Mouse (Mus musculus) neural tube, embryonic 15.5 days (tissue): ENCODE measurements around the gene Vps9d1. TPM values are rescaled to one million over a fixed set of nuclear protein-coding genes. Genes with fewer than 3 reads are reported as not detected.
"Not testable (repeated sequence)": the region's sequence is repeated elsewhere in the genome, so short reads cannot be mapped to it uniquely, and the experiment has no call there.

Source experiments
- ATAC-seq: fragments of 200-750 bp; cut with Nextera tagmentation; 2 replicates; pipeline ENCODE4 v1.8.0; 2017; ENCODE audit warnings: mild to moderate bottlenecking, moderate TSS enrichment, moderate library complexity; ENCODE audit not compliant: low FRiP score
- H3K27ac ChIP-seq: fragments of 300-500 bp; sonication (generic); replicated peaks from 2 replicates; pipeline ENCODE4 v1.5.1; 2015; ENCODE audit warnings: mild to moderate bottlenecking, inconsistent platforms
- H3K27me3 ChIP-seq: fragments of 300-500 bp; sonication (generic); replicated peaks from 2 replicates; pipeline ENCODE4 v1.6.1; 2015; ENCODE audit warnings: inconsistent platforms
- H3K36me3 ChIP-seq: fragments of 300-500 bp; sonication (generic); 2 replicates; pipeline ENCODE4 v1.6.1; 2015; ENCODE audit warnings: inconsistent platforms
- H3K4me1 ChIP-seq: fragments of 300-500 bp; sonication (generic); 2 replicates; pipeline ENCODE4 v1.6.1; 2015; ENCODE audit warnings: inconsistent platforms
- H3K4me2 ChIP-seq: fragments of 300-500 bp; sonication (generic); 2 replicates; pipeline ENCODE4 v1.6.1; 2015; ENCODE audit warnings: inconsistent platforms, mild to moderate bottlenecking, moderate library complexity
- H3K4me3 ChIP-seq: fragments of 300-500 bp; sonication (generic); replicated peaks from 2 replicates; pipeline ENCODE4 v1.5.1; 2015; ENCODE audit warnings: mild to moderate bottlenecking, inconsistent platforms
- H3K9ac ChIP-seq: fragments of 300-500 bp; sonication (generic); replicated peaks from 2 replicates; pipeline ENCODE4 v1.6.1; 2015; ENCODE audit warnings: mild to moderate bottlenecking, inconsistent platforms
- H3K9me3 ChIP-seq: fragments of 300-500 bp; sonication (generic); replicated peaks from 2 replicates; pipeline ENCODE4 v1.6.1; 2016; ENCODE audit warnings: inconsistent platforms
- WGBS: fragments of 180-500 bp; shearing (Covaris S2); methylation state at CpG from one replicate; pipeline ENCODE4 v1.1.7; 2015; ENCODE audit warnings: mixed read lengths; 5-methylcytosine and 5-hydroxymethylcytosine counted together
- polyA plus RNA-seq: library from polyadenylated mRNA; unstranded; fragments of >200 nt; fragmentation: Nextera tagmentation; extraction: Ambion mirVana; gene quantifications from 2 replicates; pipeline ENCODE4 v1.2.1, GENCODE M21; 2015

The Vps9d1 gene
- polyA plus RNA-seq, 1 experiment from 2014 or later: 61.5 TPM

DNA sequence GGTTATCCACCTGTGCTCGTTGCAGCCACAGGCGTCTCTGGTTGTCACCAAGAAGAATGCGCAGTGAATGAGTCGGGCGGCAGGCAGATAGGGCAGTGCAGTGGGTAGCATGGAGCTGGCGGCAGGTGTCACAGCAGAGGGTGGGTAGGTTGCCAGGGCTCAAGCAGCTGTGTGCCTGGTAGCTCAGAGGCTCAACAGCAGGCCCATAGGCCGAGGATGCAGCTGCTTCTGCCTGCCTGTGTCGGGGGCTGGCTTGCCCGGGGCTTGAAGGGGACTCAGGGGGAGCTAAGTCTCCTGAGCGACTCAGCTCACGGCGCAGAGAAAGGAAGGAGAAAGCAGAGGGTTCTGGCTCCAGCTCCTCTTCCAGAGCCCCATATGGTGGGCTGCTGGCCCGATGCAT lies 20.8 kb downstream of the Vps9d1 start:
- no peak overlapping the region for H3K4me2 ChIP-seq
- no peak for ATAC-seq
- no peak overlapping the region for H3K9ac ChIP-seq
- no peak overlapping the region for H3K4me3 ChIP-seq
- H3K9me3 ChIP-seq: no peaks in the 10 kb centered on the region
- peaks cover 23% of the 10 kb centered on the region; the same call in 1 of the 2 replicates for H3K27me3 ChIP-seq
- peaks cover 30% of the 10 kb centered on the region for H3K4me1 ChIP-seq
- peaks cover 13% of the 10 kb centered on the region for H3K36me3 ChIP-seq
- 48% methylated on average over 13 of the region's 13 CpGs for WGBS
- no peak overlapping the region for H3K27ac ChIP-seq

GRCm38 (mm10) chr8:123232553-123232952 lies 21.6 kb downstream of the Vps9d1 start:
- Histone ChIP-seq H3K4me2 (no peak overlapping the region), H3K4me1 (peaks cover 30% of the 10 kb centered on the region), H3K27me3 (peaks cover 23% of the 10 kb centered on the region; the same call in 1 of the 2 replicates), H3K27ac (no peak overlapping the region), H3K9me3 (no peaks in the 10 kb centered on the region), H3K4me3 (no peak overlapping the region), H3K36me3 (peaks cover 20% of the 10 kb centered on the region), H3K9ac (no peak overlapping the region)
- WGBS: 19% methylated on average over 7 of the region's 7 CpGs
- no peak for ATAC-seq

DNA sequence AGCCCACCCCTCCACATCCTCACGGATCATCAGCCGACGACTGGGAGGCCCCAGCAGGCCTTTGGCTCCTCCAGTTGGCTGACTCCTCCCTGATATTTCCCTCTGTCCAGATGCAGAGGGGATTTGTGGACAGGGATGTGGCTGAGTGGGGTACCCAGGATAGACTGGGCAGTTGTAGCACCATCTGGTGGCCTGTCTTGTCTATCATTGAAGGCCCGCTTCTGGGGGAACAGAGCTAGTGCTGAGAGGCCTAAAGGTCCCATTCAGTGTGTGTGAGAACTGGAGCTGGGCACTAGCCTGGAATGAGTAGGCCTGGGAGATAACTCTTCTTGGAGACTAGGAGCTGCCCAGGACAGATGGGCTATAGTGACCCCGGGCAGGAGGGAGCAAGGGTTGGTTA lies 22.4 kb downstream of the Vps9d1 start:
- Histone ChIP-seq H3K4me2 (no peak overlapping the region), H3K9me3 (no peaks in the 10 kb centered on the region), H3K27me3 (peaks cover 22% of the 10 kb centered on the region; the same call in 1 of the 2 replicates), H3K4me3 (no peak overlapping the region), H3K27ac (no peak overlapping the region), H3K9ac (no peak overlapping the region), H3K36me3 (peaks cover 26% of the 10 kb centered on the region), H3K4me1 (peaks cover 30% of the 10 kb centered on the region)
- WGBS: 61% methylated on average over 5 of the region's 5 CpGs
- ATAC-seq: no peak

DNA sequence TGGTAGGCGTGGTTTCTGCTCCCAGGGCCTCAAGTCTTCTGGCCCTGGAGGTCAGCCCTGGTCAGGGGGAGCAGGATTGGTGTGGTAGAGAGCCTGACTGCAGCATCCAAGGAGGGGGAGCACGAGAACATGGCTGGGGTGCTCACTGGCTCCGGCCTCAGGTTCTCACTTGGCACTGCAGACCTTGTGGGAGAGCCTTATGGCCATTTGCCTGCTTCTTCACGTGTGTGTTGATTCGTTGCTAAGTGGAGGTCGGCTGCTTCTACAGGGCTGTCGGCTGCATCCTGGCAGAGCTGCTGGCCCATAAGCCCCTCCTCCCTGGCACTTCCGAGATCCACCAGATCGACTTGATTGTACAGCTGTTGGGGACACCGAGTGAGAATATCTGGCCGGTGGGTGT lies 23.8 kb downstream of the Vps9d1 start:
- WGBS: 92% methylated on average over 10 of the region's 11 CpGs
- Histone ChIP-seq H3K4me1 (peaks cover 25% of the 10 kb centered on the region), H3K36me3 (peaks cover 29% of the 10 kb centered on the region), H3K27me3 (peaks cover 17% of the 10 kb centered on the region; the same call in 1 of the 2 replicates)
- H3K9ac ChIP-seq, H3K9me3 ChIP-seq, H3K27ac ChIP-seq, ATAC-seq, H3K4me3 ChIP-seq, H3K4me2 ChIP-seq: not testable (repeated sequence)

DNA sequence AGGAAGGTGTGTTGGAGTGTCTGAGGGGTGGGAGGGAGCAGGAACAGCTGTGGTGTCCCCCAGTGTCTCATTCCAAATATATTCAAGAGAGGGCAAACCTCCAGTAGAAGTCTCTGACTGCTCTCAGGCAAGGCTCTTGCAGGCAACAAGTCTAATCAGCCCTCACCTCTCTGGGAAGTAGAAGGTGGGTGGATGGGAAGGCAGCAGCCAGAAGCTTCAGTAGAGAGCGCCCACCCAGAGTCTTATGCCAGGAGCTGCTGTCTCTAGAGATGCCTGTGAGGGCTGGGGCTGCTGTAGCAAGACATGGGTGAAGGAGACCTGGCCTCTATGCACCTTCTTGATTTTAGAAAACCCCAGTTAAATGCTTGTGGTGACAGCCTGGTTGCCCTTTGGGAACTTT lies 25.7 kb downstream of the Vps9d1 start:
- H3K27ac ChIP-seq: no peak overlapping the region
- H3K9me3 ChIP-seq: no peaks in the 10 kb centered on the region
- 88% methylated on average over 1 of the region's 1 CpGs for WGBS
- H3K27me3 ChIP-seq: 0 out of 2 replicates have a peak, but pooled peaks cover 4% of the 10 kb centered on the region
- H3K4me3 ChIP-seq: no peak overlapping the region
- no peak for ATAC-seq
- H3K4me1 ChIP-seq: peaks cover 22% of the 10 kb centered on the region
- H3K4me2 ChIP-seq: no peak overlapping the region
- H3K36me3 ChIP-seq: peaks cover 29% of the 10 kb centered on the region
- H3K9ac ChIP-seq: no peak overlapping the region

DNA sequence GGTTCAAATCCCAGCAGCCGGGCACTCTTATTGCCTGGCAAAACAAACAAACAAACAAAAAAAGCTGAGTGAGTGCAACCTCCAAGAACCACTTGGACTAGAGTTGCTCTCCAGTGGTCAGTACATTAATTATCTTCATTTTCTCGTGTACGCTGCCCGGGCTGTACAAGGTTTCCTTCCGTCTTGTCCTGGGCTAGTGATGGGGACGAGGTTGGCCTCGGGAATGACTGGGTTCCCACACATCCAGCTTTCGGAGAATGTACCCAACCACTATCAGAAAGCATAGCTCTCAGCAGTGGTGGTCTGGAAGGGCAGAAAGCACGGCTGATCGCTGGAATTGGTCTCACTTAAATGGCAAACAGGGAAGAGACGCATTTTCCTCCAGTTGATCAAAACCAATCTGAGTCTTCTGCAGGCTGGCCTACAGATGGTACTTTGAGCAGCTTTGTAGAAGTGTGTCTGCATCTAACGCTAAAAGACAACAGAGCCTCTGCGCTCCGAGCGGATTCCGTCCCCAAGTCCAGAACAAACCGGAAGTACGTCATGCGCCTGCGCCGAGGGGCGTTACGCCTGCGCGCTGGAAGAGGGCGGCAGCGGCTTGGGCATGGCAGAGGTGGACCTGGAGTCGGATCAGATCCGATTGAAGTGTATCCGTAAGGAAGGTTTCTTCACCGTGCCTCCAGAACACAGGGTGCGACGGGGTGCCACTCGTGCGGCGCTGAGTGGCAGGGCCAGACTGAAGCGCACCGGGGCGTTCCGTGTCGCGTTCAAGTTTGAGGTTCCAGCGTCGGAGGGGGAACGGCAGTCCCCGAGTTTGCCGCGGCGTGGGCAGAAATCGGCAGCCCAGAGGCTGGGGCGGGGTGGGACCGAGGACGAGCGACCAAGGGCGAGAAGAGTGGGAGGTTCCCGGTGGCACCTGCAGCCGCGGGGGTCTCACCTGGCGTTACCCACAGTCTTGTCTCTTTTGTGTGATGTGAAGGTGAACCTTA lies 29.6 kb downstream of the Vps9d1 start, which contains the start of gene Cdk10:
Cdk10 (plus strand) TSS at position 565 of the 989 bp plus-strand sequence.
- H3K4me1 ChIP-seq: peaks cover 19% of the 10 kb centered on the region

GRCm38 (mm10) chr8:123220917-123221316 lies 33.2 kb downstream of the Vps9d1 start:
- Histone ChIP-seq H3K36me3 (no peaks in the 10 kb centered on the region), H3K9me3 (no peaks in the 10 kb centered on the region), H3K27me3 (no peaks in the 10 kb centered on the region), H3K9ac (no peak overlapping the region), H3K4me3 (no peak overlapping the region), H3K27ac (no peak overlapping the region), H3K4me2 (no peak overlapping the region), H3K4me1 (peaks cover 16% of the 10 kb centered on the region)
- 81% methylated on average over 1 of the region's 1 CpGs for WGBS
- ATAC-seq: no peak

More for the DNA sequence above, 29.6 kb downstream of the Vps9d1 start, which contains the start of gene Cdk10:
- H3K9ac ChIP-seq: peak within 1 kb of the TSS; percentile 90
- H3K27ac ChIP-seq: peak within 1 kb of the TSS; percentile 90
- no peaks in the 10 kb centered on the region for H3K9me3 ChIP-seq
- no peaks in the 10 kb centered on the region for H3K27me3 ChIP-seq
- peak; percentile 90 for ATAC-seq
- H3K4me3 ChIP-seq: peak within 1 kb of the TSS; percentile 82
- H3K4me2 ChIP-seq: peak within 1 kb of the TSS; percentile 92
- peaks cover 24% of the 10 kb centered on the region for H3K36me3 ChIP-seq
- WGBS: 3% methylated on average over 59 of the region's 59 CpGs

DNA sequence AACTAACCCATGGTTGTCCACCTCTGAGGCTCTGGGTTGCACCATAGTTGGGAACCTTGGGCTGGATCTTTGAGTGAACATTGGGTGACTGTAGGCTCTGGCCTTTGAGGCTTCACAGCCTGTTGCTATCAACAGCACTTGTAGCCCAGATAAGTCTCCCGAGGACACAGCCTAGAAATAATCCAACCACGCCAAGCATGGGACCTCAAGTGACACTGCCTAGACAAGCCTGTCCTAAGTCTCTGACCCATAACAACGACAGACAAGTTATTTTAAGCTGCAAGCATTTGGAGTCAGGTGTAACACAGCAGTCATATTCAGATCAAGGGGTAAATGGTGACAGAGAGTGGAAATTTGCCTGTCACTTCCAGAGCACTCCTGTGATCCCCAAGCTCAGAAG lies 38.7 kb downstream of the Vps9d1 start:
- peaks cover 30% of the 10 kb centered on the region for H3K4me1 ChIP-seq
- no peak overlapping the region for H3K4me2 ChIP-seq
- no peak overlapping the region for H3K9ac ChIP-seq
- no peaks in the 10 kb centered on the region for H3K9me3 ChIP-seq
- ATAC-seq: no peak
- WGBS: 86% methylated on average over 3 of the region's 3 CpGs
- no peaks in the 10 kb centered on the region for H3K27me3 ChIP-seq
- H3K36me3 ChIP-seq: no peaks in the 10 kb centered on the region
- no peak overlapping the region for H3K27ac ChIP-seq
- H3K4me3 ChIP-seq: no peak overlapping the region

GRCm38 (mm10) chr8:123213118-123213772 lies 40.9 kb downstream of the Vps9d1 start:
- peak; percentile 16 for ATAC-seq

GRCm38 (mm10) chr8:123212321-123213117 lies 41.6 kb downstream of the Vps9d1 start, which contains the start of the genes Chmp1a and Spata33:
Gene Chmp1a, minus strand, starts transcription at chr8:123212763.
Gene Spata33, plus strand, starts transcription at chr8:123212832.
- Histone ChIP-seq H3K36me3 (peaks cover 25% of the 10 kb centered on the region), H3K4me3 (peak within 1 kb of the TSS; percentile 94), H3K27me3 (no peaks in the 10 kb centered on the region), H3K9ac (peak within 1 kb of the TSS; percentile 99), H3K4me1 (peaks cover 30% of the 10 kb centered on the region), H3K9me3 (no peaks in the 10 kb centered on the region), H3K27ac (peak within 1 kb of the TSS; percentile 66), H3K4me2 (peak within 1 kb of the TSS; percentile 91)
- under 1% methylated on average over 69 of the region's 76 CpGs for WGBS
- peak; percentile 95 for ATAC-seq

More at GRCm38 (mm10) chr8:123213118-123213772, 40.9 kb downstream of the Vps9d1 start:
- H3K9ac ChIP-seq: peak overlapping the region; percentile 99
- 20% methylated on average over 22 of the region's 22 CpGs for WGBS
- H3K9me3 ChIP-seq: no peaks in the 10 kb centered on the region
- H3K27ac ChIP-seq: peak overlapping the region; percentile 66
- peak overlapping the region; percentile 91 for H3K4me2 ChIP-seq
- peak overlapping the region; percentile 94 for H3K4me3 ChIP-seq
- H3K36me3 ChIP-seq: peaks cover 18% of the 10 kb centered on the region
- peaks cover 30% of the 10 kb centered on the region for H3K4me1 ChIP-seq
- no peaks in the 10 kb centered on the region for H3K27me3 ChIP-seq

DNA sequence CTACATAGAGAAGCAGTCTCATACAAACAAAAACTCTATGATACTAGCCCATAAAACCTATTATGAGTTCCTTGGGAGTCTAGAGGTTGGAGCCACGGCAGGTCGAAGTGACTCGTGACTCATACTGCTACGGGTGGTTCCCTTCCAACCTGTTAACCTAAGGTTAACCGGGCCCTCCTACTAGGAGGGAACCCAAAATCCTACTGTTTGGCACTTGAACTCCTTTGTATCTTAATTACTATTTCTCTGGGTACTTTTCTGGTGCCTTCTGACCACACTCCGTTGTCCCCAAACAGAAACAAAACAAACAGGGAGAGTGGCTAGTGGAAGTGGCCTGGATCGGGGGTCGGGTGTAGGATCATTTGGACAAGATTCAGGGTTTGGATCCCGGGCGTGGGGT lies 42.3 kb downstream of the Vps9d1 start:
- H3K9ac ChIP-seq: peak overlapping the region; percentile 99
- H3K4me1 ChIP-seq: peaks cover 30% of the 10 kb centered on the region
- no peaks in the 10 kb centered on the region for H3K9me3 ChIP-seq
- peak overlapping the region; percentile 91 for H3K4me2 ChIP-seq
- peaks cover 31% of the 10 kb centered on the region for H3K36me3 ChIP-seq
- peak overlapping the region; percentile 94 for H3K4me3 ChIP-seq
- WGBS: 50% methylated on average over 10 of the region's 10 CpGs
- no peak overlapping the region for H3K27ac ChIP-seq
- H3K27me3 ChIP-seq: no peaks in the 10 kb centered on the region
- no peak for ATAC-seq
